Mouse (Mus musculus) ES-Bruce4 (cell line): ENCODE results near the gene Ankrd31. TPM values are rescaled to one million over a fixed set of nuclear protein-coding genes. Genes with fewer than 3 reads are reported as not detected.
A peak's percentile ranks its signal among the peaks of the same experiment; 100 is the strongest.

Experiments used
- H3K27ac ChIP-seq: 2 replicates; pipeline ENCODE4 v1.5.1; 2012; ENCODE audit warnings: low read length, inconsistent platforms; ENCODE audit not compliant: insufficient read depth
- H3K27me3 ChIP-seq: 2 replicates; pipeline ENCODE4 v1.6.1; 2012; ENCODE audit warnings: mild to moderate bottlenecking, low read length, inconsistent platforms; ENCODE audit not compliant: control insufficient read depth, poor library complexity, insufficient read depth, severe bottlenecking
- H3K36me3 ChIP-seq: 2 replicates; pipeline ENCODE4 v1.6.1; 2012; ENCODE audit warnings: inconsistent platforms, mild to moderate bottlenecking, low read length, moderate library complexity; ENCODE audit not compliant: control insufficient read depth, poor library complexity, insufficient read depth, severe bottlenecking
- H3K4me1 ChIP-seq: one replicate; pipeline ENCODE4 v1.8.1; 2011; ENCODE audit warnings: low read length; ENCODE audit not compliant: control insufficient read depth, insufficient read depth
- H3K4me3 ChIP-seq: 2 replicates; pipeline ENCODE4 v1.5.1; 2011; ENCODE audit warnings: low read depth, mild to moderate bottlenecking, low read length
- H3K9ac ChIP-seq: 2 replicates; pipeline ENCODE4 v1.6.1; 2012; ENCODE audit warnings: low read depth, mild to moderate bottlenecking, inconsistent platforms; ENCODE audit not compliant: poor library complexity, severe bottlenecking
- H3K9me3 ChIP-seq: replicated peaks from 2 replicates; pipeline ENCODE4 v1.6.1; 2012; ENCODE audit warnings: mild to moderate bottlenecking, low read length, inconsistent platforms; ENCODE audit not compliant: control insufficient read depth, poor library complexity, insufficient read depth, severe bottlenecking
- CTCF ChIP-seq: IDR thresholded peaks from one replicate; pipeline ENCODE4 v1.8.1; 2011; ENCODE audit warnings: low read depth, low read length
- EP300 ChIP-seq: IDR thresholded peaks from 2 replicates; pipeline ENCODE4 v1.6.1; 2011; ENCODE audit warnings: low read depth, low read length; ENCODE audit not compliant: insufficient read depth
- POLR2A ChIP-seq: IDR thresholded peaks from one replicate; pipeline ENCODE4 v1.8.1; 2011; ENCODE audit warnings: low read length; ENCODE audit not compliant: insufficient read depth
- polyA plus RNA-seq: library from polyadenylated mRNA; stranded (reverse); fragments of >200 nt; gene quantifications from 2 replicates; pipeline ENCODE4 v1.2.4, GENCODE M21; 2011; ENCODE audit warnings: low read depth; ENCODE audit not compliant: missing spikeins, insufficient read depth, insufficient read length

The Ankrd31 gene
- polyA plus RNA-seq, 1 experiment: 0.67 TPM

GRCm38 (mm10) chr13:96795301-96795700, 47.2 kb downstream of the Ankrd31 start:
- Histone ChIP-seq H3K4me1 (no peaks in the 10 kb centered on the region), H3K4me3 (no peak overlapping the region), H3K36me3 (no peaks in the 10 kb centered on the region), H3K27me3 (no peaks in the 10 kb centered on the region), H3K27ac (no peak overlapping the region), H3K9me3 (no peaks in the 10 kb centered on the region), H3K9ac (no peak overlapping the region)
- no peak for TF ChIP-seq CTCF
- TF ChIP-seq POLR2A: no peak
- TF ChIP-seq EP300: no peak

GRCm38 (mm10) chr13:96797500-96797899, 49.4 kb downstream of the Ankrd31 start:
- no peak overlapping the region for H3K9ac ChIP-seq
- no peaks in the 10 kb centered on the region for H3K36me3 ChIP-seq
- H3K4me1 ChIP-seq: no peaks in the 10 kb centered on the region
- no peaks in the 10 kb centered on the region for H3K27me3 ChIP-seq
- TF ChIP-seq POLR2A (no peak), CTCF (no peak), EP300 (no peak)
- no peak overlapping the region for H3K27ac ChIP-seq
- H3K9me3 ChIP-seq: no peaks in the 10 kb centered on the region
- no peak overlapping the region for H3K4me3 ChIP-seq

GRCm38 (mm10) chr13:96849752-96850151, 101.7 kb downstream of the Ankrd31 start:
- H3K27me3 ChIP-seq: no peaks in the 10 kb centered on the region
- H3K27ac ChIP-seq: no peak overlapping the region
- no peaks in the 10 kb centered on the region for H3K9me3 ChIP-seq
- TF ChIP-seq POLR2A: no peak
- no peak for TF ChIP-seq CTCF
- H3K9ac ChIP-seq: no peak overlapping the region
- no peak overlapping the region for H3K4me3 ChIP-seq
- no peaks in the 10 kb centered on the region for H3K36me3 ChIP-seq
- H3K4me1 ChIP-seq: no peaks in the 10 kb centered on the region

- H3K27ac ChIP-seq: no peak overlapping the region
- H3K9me3 ChIP-seq: no peaks in the 10 kb centered on the region
- no peak overlapping the region for H3K4me3 ChIP-seq
- H3K36me3 ChIP-seq: no peaks in the 10 kb centered on the region
- no peak overlapping the region for H3K9ac ChIP-seq
- H3K4me1 ChIP-seq: no peaks in the 10 kb centered on the region
- TF ChIP-seq POLR2A (no peak), EP300 (no peak), CTCF (no peak)
- H3K27me3 ChIP-seq: no peaks in the 10 kb centered on the region
These were observed 104.1 kb downstream of the Ankrd31 start for GRCm38 (mm10) chr13:96852133-96852532.

- Histone ChIP-seq H3K4me1 (no peaks in the 10 kb centered on the region), H3K27me3 (no peaks in the 10 kb centered on the region), H3K36me3 (no peaks in the 10 kb centered on the region), H3K4me3 (no peak overlapping the region), H3K9ac (no peak overlapping the region), H3K27ac (no peak overlapping the region), H3K9me3 (no peaks in the 10 kb centered on the region)
- no peak for TF ChIP-seq POLR2A
- TF ChIP-seq CTCF: no peak
- no peak for TF ChIP-seq EP300
These were observed 105.2 kb downstream of the Ankrd31 start for GRCm38 (mm10) chr13:96853256-96853655.

GRCm38 (mm10) chr13:96855191-96855590, 107.1 kb downstream of the Ankrd31 start:
- no peaks in the 10 kb centered on the region for H3K36me3 ChIP-seq
- no peak overlapping the region for H3K27ac ChIP-seq
- H3K9me3 ChIP-seq: no peaks in the 10 kb centered on the region
- TF ChIP-seq POLR2A (no peak), EP300 (no peak), CTCF (peak; percentile 4)
- no peaks in the 10 kb centered on the region for H3K4me1 ChIP-seq
- H3K4me3 ChIP-seq: no peak overlapping the region
- H3K27me3 ChIP-seq: no peaks in the 10 kb centered on the region
- H3K9ac ChIP-seq: no peak overlapping the region
